Mouse (Mus musculus): ENCODE measurements around the gene Sqstm1. TPM values are rescaled to one million over a fixed set of nuclear protein-coding genes. Genes with fewer than 3 reads are reported as not detected.

Gene Sqstm1
- total RNA-seq, 1 experiment from 2014 or later: 246 TPM

- no peak for ATAC-seq (replicated peaks; ENCODE audit: low read depth, poor library complexity, severe bottlenecking)
These were observed 1.6 kb upstream of the Sqstm1 start for GRCm38 (mm10) chr11:50212060-50212739.

- no peak for ATAC-seq (replicated peaks; ENCODE audit: low read depth, poor library complexity, severe bottlenecking)
These were observed 864 bp upstream of the Sqstm1 start for GRCm38 (mm10) chr11:50211322-50212059.

- ATAC-seq (replicated peaks; ENCODE audit: low read depth, poor library complexity, severe bottlenecking): peak; percentile 88
These were observed 524 bp downstream of the Sqstm1 start for GRCm38 (mm10) chr11:50210101-50210504.

GRCm38 (mm10) chr11:50208039-50208438, 2.6 kb downstream of the Sqstm1 start:
- ATAC-seq (replicated peaks; ENCODE audit: low read depth, poor library complexity, severe bottlenecking): no peak

- ATAC-seq (replicated peaks; ENCODE audit: low read depth, poor library complexity, severe bottlenecking): no peak
These were observed 3.3 kb downstream of the Sqstm1 start for GRCm38 (mm10) chr11:50207344-50207743.

- ATAC-seq (replicated peaks; ENCODE audit: low read depth, poor library complexity, severe bottlenecking): no peak
These were observed 4.6 kb downstream of the Sqstm1 start for GRCm38 (mm10) chr11:50206037-50206436.

GRCm38 (mm10) chr11:50205434-50205833, 5.2 kb downstream of the Sqstm1 start:
- no peak for ATAC-seq (replicated peaks; ENCODE audit: low read depth, poor library complexity, severe bottlenecking)

- ATAC-seq (replicated peaks; ENCODE audit: low read depth, poor library complexity, severe bottlenecking): no peak
These were observed 7.3 kb downstream of the Sqstm1 start for GRCm38 (mm10) chr11:50203302-50203827.

GRCm38 (mm10) chr11:50201590-50201989, 9.0 kb downstream of the Sqstm1 start:
- ATAC-seq (replicated peaks; ENCODE audit: low read depth, poor library complexity, severe bottlenecking): no peak

GRCm38 (mm10) chr11:50200613-50201012, 10.0 kb downstream of the Sqstm1 start:
- peak; percentile 53; the same call in 1 of the 2 replicates for ATAC-seq (replicated peaks; ENCODE audit: low read depth, poor library complexity, severe bottlenecking)

- ATAC-seq (replicated peaks; ENCODE audit: low read depth, poor library complexity, severe bottlenecking): no peak
These were observed 11.7 kb downstream of the Sqstm1 start for GRCm38 (mm10) chr11:50198916-50199315.

- ATAC-seq (replicated peaks; ENCODE audit: low read depth, poor library complexity, severe bottlenecking): no peak
These were observed 12.3 kb downstream of the Sqstm1 start for GRCm38 (mm10) chr11:50198219-50198846.

- no peak for ATAC-seq (replicated peaks; ENCODE audit: low read depth, poor library complexity, severe bottlenecking)
These were observed 13.1 kb downstream of the Sqstm1 start for GRCm38 (mm10) chr11:50197500-50197899.

GRCm38 (mm10) chr11:50194793-50195192, 15.8 kb downstream of the Sqstm1 start:
- no peak for ATAC-seq (replicated peaks; ENCODE audit: low read depth, poor library complexity, severe bottlenecking)

GRCm38 (mm10) chr11:50194070-50194469, 16.6 kb downstream of the Sqstm1 start:
- ATAC-seq (replicated peaks; ENCODE audit: low read depth, poor library complexity, severe bottlenecking): no peak

GRCm38 (mm10) chr11:50192278-50192677, 18.3 kb downstream of the Sqstm1 start:
- no peak for ATAC-seq (replicated peaks; ENCODE audit: low read depth, poor library complexity, severe bottlenecking)

- ATAC-seq (replicated peaks; ENCODE audit: low read depth, poor library complexity, severe bottlenecking): no peak
These were observed 20.3 kb downstream of the Sqstm1 start for GRCm38 (mm10) chr11:50190362-50190761.

GRCm38 (mm10) chr11:50188682-50189081, 21.9 kb downstream of the Sqstm1 start:
- no peak for ATAC-seq (replicated peaks; ENCODE audit: low read depth, poor library complexity, severe bottlenecking)

- no peak for ATAC-seq (replicated peaks; ENCODE audit: low read depth, poor library complexity, severe bottlenecking)
These were observed 25.8 kb downstream of the Sqstm1 start for GRCm38 (mm10) chr11:50184788-50185187.

GRCm38 (mm10) chr11:50182702-50183101, 27.9 kb downstream of the Sqstm1 start:
- no peak for ATAC-seq (replicated peaks; ENCODE audit: low read depth, poor library complexity, severe bottlenecking)

All from common myeloid progenitor, adult 5-6 weeks (primary cell).